Mouse (Mus musculus) left cerebral cortex, postnatal 14 days (tissue): Measurements from ENCODE around the gene Eif4e2. TPM values are rescaled to one million over a fixed set of nuclear protein-coding genes. Genes with fewer than 3 reads are reported as not detected.

Experiments used
- DNase-seq, 2 experiments: peaks; one replicate each; pipeline ENCODE4 v3.0.0; 2021 to 2022; ENCODE audit warnings: low spot score in 2 of 2, mixed read lengths in 1 of 2
- intact Hi-C: fragments of 180-260 bp; cut with DNase I; formaldehyde crosslinking; loops from one replicate; pipeline ENCODE4 v1.15.1; 2025
- total RNA-seq, 2 experiments: library from RNA; stranded (reverse); gene quantifications; 2 replicates each; pipeline ENCODE4 v1.2.3; 2021

Eif4e2 gene
- total RNA-seq, 2 experiments from 2014 or later = 72.7 to 75.0 TPM

DNA sequence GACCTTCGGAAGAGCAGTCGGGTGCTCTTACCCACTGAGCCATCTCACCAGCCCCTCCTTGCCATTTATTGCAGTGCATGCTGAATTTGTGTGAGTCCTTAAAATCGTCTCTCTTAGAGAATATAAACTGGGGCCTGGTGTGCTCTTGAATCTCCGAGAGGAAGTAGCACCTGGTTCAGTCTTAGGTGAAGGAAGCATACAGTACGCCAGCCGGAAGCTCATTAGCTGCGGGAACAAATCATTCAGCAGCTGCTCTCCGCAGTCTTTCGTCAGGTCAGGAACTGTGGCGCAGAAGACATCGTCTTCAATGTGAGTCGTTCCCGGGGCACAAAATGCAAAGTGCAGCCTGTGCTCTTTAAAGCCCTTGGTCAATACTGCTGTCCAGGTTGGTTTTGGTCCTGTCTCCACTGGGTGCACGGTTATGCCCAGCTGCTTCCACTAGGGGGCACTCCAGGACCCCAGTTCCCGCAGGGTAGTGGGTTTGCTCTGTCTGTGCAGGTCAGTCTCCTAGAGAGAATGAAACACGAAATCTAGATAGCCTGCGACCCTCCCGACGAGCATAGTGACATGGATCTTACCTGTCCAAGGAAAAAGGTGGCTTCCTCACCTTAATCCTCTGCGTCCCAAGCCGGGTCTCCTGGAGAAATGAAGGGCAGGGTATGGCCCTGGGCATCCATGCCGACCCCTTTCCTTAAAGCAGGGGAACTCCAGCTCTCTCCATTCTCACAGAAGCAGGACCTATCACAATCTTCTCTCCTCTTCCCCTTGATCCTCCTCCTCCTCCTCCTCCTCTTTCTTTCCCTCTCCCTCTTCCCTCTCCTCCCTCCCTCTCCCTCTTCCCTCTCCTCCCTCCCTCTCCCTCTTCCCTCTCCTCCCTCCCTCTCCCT lies 32.5 kb downstream of the Eif4e2 start:
- intact Hi-C loops = loop anchor here (5.0 to 10.0 kb wide), 2 partner anchors 46 to 169 kb away; no protein-coding TSS in a partner anchor
- peak; percentile 79 to 83 for DNase-seq

- peak in 1 of 2 experiments; percentile 34 for DNase-seq
- intact Hi-C loops = no loop called here
Observed at GRCm38 (mm10) chr1:87252040-87252609, 38.4 kb downstream of the Eif4e2 start.

DNA sequence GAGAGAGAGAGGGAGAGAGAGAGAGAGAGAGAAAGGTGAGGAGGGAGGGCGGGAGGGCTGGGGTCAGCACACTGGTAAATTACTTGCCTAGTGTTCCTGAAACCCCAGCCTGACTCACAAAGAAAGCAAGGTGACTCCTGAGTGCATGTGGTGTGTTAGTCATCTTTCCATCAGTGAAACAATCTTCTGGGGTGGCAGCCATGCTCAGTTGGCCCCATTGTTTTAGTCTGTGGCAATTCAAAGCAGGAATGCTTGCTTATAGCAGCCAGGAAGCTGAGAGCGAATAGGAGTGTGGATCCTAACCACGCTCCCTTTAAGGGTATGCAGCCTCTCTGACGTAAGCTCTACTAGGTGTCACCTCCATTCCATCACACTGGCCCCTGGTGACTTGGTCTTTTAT lies 41.5 kb downstream of the Eif4e2 start:
- DNase-seq = no peak
- intact Hi-C loops = no loop called here

GRCm38 (mm10) chr1:87257691-87258090 lies 44.0 kb downstream of the Eif4e2 start:
- DNase-seq = no peak
- intact Hi-C loops = no loop called here

DNA sequence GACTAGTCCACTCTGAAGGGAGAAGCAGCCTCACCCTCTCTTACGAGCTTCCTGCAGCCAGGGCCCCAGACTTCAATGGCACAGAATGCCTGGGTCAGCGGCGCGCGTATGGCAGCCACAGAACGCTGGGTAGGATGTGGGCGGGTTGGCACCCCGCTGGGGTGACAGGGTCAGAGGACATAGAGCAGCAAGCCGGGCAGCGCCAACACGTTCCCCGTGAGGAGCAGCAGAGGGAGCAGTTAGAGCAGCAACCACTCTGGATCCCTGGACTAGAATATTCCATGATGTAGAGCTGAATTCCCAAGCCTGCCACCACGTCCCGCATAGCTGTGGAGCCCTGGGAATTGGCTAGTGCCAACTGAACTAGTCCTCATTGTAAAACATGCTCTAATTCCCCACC lies 44.8 kb downstream of the Eif4e2 start:
- DNase-seq = peak in 1 of 2 experiments; percentile 20
- intact Hi-C loops = no loop called here

- DNase-seq = no peak
- intact Hi-C loops = no loop called here
Observed at GRCm38 (mm10) chr1:87259316-87259715, 45.6 kb downstream of the Eif4e2 start.

DNA sequence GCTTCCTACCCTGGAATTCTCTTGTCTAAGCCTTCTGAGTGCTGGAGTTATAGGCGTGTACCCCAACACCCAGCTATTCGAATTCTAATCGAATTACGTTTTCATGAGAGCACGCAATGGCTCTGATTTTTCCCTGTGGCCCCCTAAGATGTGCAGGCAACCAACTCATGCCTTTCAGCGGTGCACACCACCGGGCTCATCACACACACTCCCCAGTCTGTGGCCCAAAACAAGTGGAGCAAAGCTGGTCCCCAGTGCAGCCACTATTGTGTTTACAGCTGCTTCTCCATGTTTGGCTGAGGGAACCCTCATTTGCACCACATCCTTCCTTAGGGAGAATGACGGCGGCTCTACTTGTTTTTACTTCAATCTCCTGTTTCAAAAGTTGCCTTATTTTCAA lies 49.5 kb downstream of the Eif4e2 start:
- DNase-seq = no peak
- intact Hi-C loops = no loop called here

DNA sequence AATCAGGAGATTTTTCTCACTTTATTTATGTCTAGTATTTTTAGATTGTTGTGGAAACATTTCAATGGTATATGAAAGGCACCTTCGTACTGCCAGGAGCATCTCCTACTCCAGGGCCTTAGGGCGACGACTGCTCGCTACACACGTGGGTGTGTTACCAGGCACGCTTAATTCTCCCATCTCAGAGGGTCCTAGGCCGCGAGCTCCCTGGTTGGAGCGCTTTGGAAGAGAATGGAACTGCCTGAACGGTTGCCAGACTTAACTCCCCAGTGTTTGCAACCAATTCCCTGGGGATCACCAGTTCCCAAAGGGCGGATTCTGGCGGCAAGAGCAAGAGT lies 50.1 kb downstream of the Eif4e2 start:
- DNase-seq = no peak

DNA sequence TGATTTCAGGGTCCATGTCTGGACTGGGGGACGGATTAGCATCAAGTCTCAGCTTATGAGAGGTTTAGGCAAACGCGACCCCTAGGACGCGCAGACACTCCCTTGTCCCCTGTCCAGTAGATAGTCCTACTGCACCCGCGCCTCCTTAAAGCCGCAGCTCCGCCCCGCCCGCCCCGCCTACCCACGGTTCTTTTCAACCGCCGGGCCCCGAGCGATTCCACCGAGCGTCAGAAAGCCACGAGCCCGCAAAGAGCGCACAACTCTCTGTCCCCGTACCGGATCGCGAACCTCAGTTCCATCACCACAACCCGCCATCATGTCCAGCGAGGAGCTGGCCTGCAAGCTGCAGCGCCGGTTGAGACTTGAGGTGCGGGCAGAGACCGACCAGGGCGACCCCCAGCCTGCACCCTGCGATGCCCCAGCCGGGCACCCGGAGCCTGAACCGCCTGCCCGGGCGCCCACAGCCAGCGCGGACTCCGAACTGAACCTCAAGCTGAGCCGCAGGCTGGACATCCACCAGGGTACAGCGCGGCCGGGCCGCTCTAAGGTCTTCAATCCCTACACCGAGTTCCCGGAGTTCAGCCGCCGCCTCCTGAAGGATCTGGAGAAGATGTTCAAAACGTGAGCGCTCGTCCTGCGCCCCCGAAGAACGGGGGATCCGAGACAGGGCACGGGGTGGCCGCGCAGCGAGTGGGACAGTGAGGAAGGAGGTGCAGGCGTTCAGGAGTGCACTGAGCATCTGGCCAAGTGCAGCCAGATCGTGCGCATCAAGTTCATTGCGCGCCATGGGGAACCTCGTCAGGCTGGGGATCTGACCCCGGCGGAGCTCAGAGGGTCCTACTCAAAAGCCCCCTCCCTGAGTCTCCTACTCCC lies 50.7 kb downstream of the Eif4e2 start, which contains the start of gene Efhd1:
Gene Efhd1 (plus strand): TSS at position 230 of the 873 bp plus-strand sequence.
- intact Hi-C loops = no loop called here
- DNase-seq = peak in 1 of 2 experiments; percentile 28

More for the DNA sequence above, 50.1 kb downstream of the Eif4e2 start:
- intact Hi-C loops = no loop called here

- DNase-seq = no peak
- intact Hi-C loops = no loop called here
Observed at GRCm38 (mm10) chr1:87265200-87265599, 51.5 kb downstream of the Eif4e2 start.

- no peak for DNase-seq
- intact Hi-C loops = no loop called here
Observed at GRCm38 (mm10) chr1:87266296-87267090, 52.8 kb downstream of the Eif4e2 start.

DNA sequence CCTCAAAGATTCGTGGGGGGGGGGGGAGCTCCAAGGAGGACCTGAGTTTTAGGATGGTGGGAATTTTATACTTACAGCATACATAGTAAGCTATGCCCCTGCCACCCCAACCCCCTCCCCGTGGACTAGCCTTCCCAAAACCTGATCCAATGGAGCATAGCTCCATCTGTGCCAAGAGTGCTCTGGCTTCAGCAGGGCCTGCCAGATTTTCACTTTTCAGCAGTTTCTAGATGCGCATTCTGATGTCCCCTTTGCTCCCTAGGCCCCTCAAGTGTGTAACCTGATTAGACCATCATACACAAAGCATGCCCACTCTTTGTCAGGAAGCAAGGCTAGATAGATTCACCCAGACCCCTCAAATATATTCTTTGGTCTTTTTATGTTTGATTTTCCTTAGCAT lies 56.5 kb downstream of the Eif4e2 start:
- DNase-seq = no peak
- intact Hi-C loops = no loop called here

DNA sequence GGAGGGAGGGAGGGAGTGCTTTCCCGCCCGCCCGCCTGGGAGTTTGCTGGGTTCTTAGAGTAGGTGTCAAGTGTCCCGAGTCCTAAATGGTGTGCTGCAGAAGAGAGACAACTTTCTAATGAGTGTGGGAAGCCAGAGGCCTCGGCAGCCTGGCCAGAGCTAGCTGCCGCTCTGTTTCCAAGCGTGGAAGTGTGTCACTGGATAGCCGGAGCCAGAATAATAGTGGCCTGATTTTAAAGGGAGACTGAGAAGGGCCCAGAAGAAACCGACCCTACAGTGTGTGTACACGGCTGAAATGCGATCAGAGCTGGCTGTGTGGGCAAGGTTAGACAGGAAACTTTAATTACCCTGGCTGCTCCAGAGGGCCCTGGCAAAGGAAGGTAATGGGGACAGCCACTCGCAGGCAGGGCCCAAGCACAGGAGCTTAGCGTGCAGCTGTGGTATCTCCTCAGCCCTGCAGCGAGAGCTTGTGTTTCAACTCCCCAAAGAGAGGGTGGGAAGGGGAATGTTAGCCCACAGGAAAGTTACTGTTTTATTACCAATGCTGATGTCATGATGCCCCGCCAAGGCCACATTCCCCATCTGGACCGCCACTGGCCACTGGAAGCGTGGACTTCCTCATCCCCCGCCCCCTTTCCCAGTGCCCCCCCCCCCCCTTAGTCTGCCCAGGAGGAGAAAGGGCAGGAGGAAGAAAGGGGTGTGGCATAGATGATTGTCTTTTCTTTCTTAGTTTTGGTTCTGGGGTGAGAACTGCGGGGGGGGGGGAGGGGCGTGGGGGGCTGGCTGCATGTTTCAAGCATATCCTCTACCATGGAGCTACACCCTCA lies 57.1 kb downstream of the Eif4e2 start:
- no peak for DNase-seq
- intact Hi-C loops = no loop called here

DNA sequence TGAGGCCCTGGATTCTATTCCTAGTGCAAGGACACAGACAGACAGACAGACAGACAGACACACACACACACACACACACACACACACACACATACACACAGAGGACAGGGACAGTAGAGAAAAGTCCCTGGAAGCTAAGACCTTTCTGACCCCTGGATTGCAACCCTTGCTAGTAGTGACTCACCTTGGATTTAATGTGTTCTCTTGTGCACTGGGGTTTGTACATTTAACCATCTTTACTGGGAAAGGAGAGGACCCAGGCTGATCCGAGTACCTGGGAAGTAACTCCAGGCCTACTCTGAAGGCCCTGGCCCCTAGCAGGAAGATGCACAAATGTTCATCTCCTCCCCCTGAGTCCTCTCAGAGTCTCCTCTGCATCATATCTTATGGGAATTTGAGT lies 57.9 kb downstream of the Eif4e2 start:
- no peak for DNase-seq
- intact Hi-C loops = no loop called here

DNA sequence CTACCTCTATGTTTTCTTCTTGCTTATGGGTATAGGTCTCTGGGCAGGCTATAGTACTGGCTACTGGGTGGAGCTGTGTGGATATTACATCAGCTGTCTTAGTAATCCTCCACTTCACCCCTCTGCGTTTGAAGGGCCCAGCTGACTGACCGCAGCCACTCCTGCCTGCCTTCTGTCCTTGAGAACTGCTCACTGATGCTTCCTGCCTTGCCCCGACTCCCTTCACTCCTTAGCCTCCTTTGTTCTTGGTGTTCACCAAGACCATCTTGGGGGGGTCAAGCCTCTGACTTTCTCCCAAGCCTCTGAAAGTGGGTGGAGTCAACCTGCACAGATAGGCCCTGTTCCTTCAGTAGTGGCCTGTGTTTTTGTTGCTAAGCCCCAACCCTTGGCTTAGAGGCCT lies 58.7 kb downstream of the Eif4e2 start:
- DNase-seq = no peak
- intact Hi-C loops = no loop called here

GRCm38 (mm10) chr1:87273514-87273942 lies 59.8 kb downstream of the Eif4e2 start:
- intact Hi-C loops = no loop called here
- DNase-seq = no peak

DNA sequence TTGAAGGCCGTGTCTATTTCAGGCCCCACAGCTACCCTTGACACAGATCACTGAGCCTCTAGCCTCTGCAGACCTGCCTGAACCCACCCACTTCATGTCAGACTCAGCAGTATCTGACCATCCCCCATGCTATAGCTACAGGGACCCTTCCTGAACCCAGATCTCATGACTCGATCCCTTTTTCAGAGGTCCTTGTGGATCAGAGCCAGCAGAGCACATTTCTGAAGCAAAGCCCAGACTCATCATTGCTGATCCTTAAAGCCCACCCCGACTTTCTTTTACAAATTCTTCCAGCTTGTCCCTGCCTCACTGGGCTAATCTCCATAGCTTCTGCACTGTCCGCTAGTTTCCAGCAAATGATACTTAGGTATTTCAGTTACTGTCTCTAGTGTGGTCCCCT lies 60.4 kb downstream of the Eif4e2 start:
- DNase-seq = no peak
- intact Hi-C loops = no loop called here

DNA sequence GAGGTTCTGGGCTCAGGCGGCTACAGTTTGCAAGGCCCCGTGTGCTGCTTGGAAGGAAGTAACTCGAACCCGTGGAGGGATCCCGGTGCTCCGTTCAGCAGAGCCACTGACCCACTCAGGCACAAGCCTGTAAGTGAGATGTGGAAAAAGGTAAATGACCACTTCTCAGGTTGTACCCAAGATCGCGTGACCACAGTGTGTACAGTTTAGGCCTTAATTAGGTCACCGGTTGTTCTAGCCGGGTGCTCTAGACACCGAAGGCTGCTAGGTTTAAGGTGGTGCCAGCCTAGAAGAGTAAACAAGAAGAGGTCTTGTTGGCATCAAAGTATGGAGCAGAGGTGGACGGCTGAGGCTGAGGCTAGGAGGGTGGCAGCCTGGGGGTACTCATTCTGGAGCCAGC lies 61.4 kb downstream of the Eif4e2 start:
- intact Hi-C loops = no loop called here
- DNase-seq = no peak
